Mouse (Mus musculus) bone marrow macrophage, adult 2 months (primary cell): ENCODE measurements around the gene Tmem178b.

Experiments used
- CTCF ChIP-seq: IDR thresholded peaks from 2 replicates; pipeline ENCODE4 v1.5.1; 2012; ENCODE audit warnings: low read depth, mild to moderate bottlenecking, low read length, moderate library complexity
- POLR2A ChIP-seq: IDR thresholded peaks from 2 replicates; pipeline ENCODE4 v1.6.1; 2012; ENCODE audit warnings: mild to moderate bottlenecking, low read depth, low read length, borderline replicate concordance

GRCm38 (mm10) chr6:40209172-40209571 lies 336.1 kb downstream of the Tmem178b start:
- no peak for TF ChIP-seq CTCF
- TF ChIP-seq POLR2A = no peak
